Mouse (Mus musculus) heart, embryonic 11.5 days (tissue): Measurements from ENCODE around the gene Trafd1. TPM values are rescaled to one million over a fixed set of nuclear protein-coding genes. Genes with fewer than 3 reads are reported as not detected.
A peak's percentile ranks its signal among the peaks of the same experiment; 100 is the strongest.
"Not testable (repeated sequence)": the region's sequence is repeated elsewhere in the genome, so short reads cannot be mapped to it uniquely, and the experiment has no call there.

Experiments used
- ATAC-seq: fragments of 200-750 bp; cut with Nextera tagmentation; replicated peaks from 2 replicates; pipeline ENCODE4 v1.8.0; 2017; ENCODE audit warnings: moderate library complexity; ENCODE audit not compliant: insufficient number of reproducible peaks, low FRiP score, low TSS enrichment
- H3K27ac ChIP-seq: fragments of 300-500 bp; sonication (generic); 2 replicates; pipeline ENCODE4 v1.5.1; 2014; ENCODE audit warnings: mild to moderate bottlenecking, low read depth, low read length
- H3K27me3 ChIP-seq: fragments of 300-500 bp; sonication (generic); 2 replicates; pipeline ENCODE4 v1.6.1; 2014; ENCODE audit warnings: mild to moderate bottlenecking, low read length, mixed read lengths; ENCODE audit not compliant: control insufficient read depth, insufficient read depth
- H3K36me3 ChIP-seq: fragments of 300-500 bp; sonication (generic); 2 replicates; pipeline ENCODE4 v1.6.1; 2014; ENCODE audit warnings: mild to moderate bottlenecking, low read length, moderate library complexity, mixed read lengths; ENCODE audit not compliant: control insufficient read depth, insufficient read depth
- H3K4me1 ChIP-seq: fragments of 300-500 bp; sonication (generic); 2 replicates; pipeline ENCODE4 v1.6.1; 2014; ENCODE audit warnings: low read length; ENCODE audit not compliant: control insufficient read depth, insufficient read depth
- H3K4me2 ChIP-seq: fragments of 300-500 bp; sonication (generic); 2 replicates; pipeline ENCODE4 v1.6.1; 2014; ENCODE audit warnings: mild to moderate bottlenecking, moderate library complexity
- H3K4me3 ChIP-seq: fragments of 300-500 bp; sonication (generic); 2 replicates; pipeline ENCODE4 v1.5.1; 2014; ENCODE audit warnings: low read depth, low read length
- H3K9ac ChIP-seq: fragments of 300-500 bp; sonication (generic); 2 replicates; pipeline ENCODE4 v1.6.1; 2014; ENCODE audit warnings: mild to moderate bottlenecking, low read depth, low read length, moderate library complexity
- H3K9me3 ChIP-seq: fragments of 300-500 bp; sonication (generic); replicated peaks from 2 replicates; pipeline ENCODE4 v1.6.1; 2016; ENCODE audit warnings: low read length; ENCODE audit not compliant: control insufficient read depth
- WGBS: fragments of 180-500 bp; shearing (Covaris S2); extraction: QIAGEN DNeasy Blood & Tissue Kit; methylation state at CpG from one replicate; pipeline ENCODE4 v1.1.7; 2014; ENCODE audit not compliant: insufficient replicate concordance; 5-methylcytosine and 5-hydroxymethylcytosine counted together
- polyA plus RNA-seq: library from polyadenylated mRNA; unstranded; fragments of >200 nt; fragmentation: Nextera tagmentation; extraction: Ambion mirVana; gene quantifications from 2 replicates; pipeline ENCODE4 v1.2.1, GENCODE M21; 2014

The Trafd1 gene
- polyA plus RNA-seq, 1 experiment from 2014 or later: 60.6 TPM

- peak overlapping the region; percentile 23; the same call in 1 of the 2 replicates for H3K27ac ChIP-seq
- H3K4me1 ChIP-seq, ATAC-seq: not testable (repeated sequence)
Measured at GRCm38 (mm10) chr5:121330154-121330816, 55.1 kb downstream of the Trafd1 start.

GRCm38 (mm10) chr5:121329333-121330058, 55.9 kb downstream of the Trafd1 start:
- Histone ChIP-seq H3K4me2 (peak overlapping the region; percentile 50), H3K4me3 (peak overlapping the region; percentile 20), H3K27ac (peak overlapping the region; percentile 54), H3K36me3 (peaks cover 29% of the 10 kb centered on the region), H3K27me3 (no peaks in the 10 kb centered on the region), H3K9ac (peak overlapping the region; percentile 49; the same call in 1 of the 2 replicates), H3K9me3 (no peaks in the 10 kb centered on the region), H3K4me1 (no peaks in the 10 kb centered on the region)
- no peak for ATAC-seq
- WGBS: 77% methylated on average over 11 of the region's 11 CpGs

More at GRCm38 (mm10) chr5:121330154-121330816, 55.1 kb downstream of the Trafd1 start:
- Histone ChIP-seq H3K4me2 (peak overlapping the region; percentile 50; the same call in 1 of the 2 replicates), H3K36me3 (peaks cover 29% of the 10 kb centered on the region), H3K4me3 (peak overlapping the region; percentile 20)
- not testable (repeated sequence) for H3K9ac ChIP-seq, H3K27me3 ChIP-seq, H3K9me3 ChIP-seq
- WGBS: 66% methylated on average over 6 of the region's 19 CpGs

GRCm38 (mm10) chr5:121326079-121326805, 59.2 kb downstream of the Trafd1 start:
- Histone ChIP-seq H3K36me3 (peaks cover 35% of the 10 kb centered on the region), H3K27me3 (no peaks in the 10 kb centered on the region), H3K9ac (no peak overlapping the region), H3K4me1 (no peaks in the 10 kb centered on the region), H3K9me3 (no peaks in the 10 kb centered on the region), H3K27ac (no peak overlapping the region), H3K4me2 (no peak overlapping the region), H3K4me3 (no peak overlapping the region)
- 90% methylated on average over 14 of the region's 14 CpGs for WGBS
- no peak for ATAC-seq

Other genes starting within 250 kb of the Trafd1 start
- gene Ptpn11, start 194.2 kb downstream of the Trafd1 start, polyA plus RNA-seq: 23.7 and 33.8 TPM in 2 replicates
- 498 and 592 TPM in 2 replicates for gene Rpl6, start 181.2 kb downstream of the Trafd1 start, polyA plus RNA-seq
- 5.3 and 7.3 TPM in 2 replicates for gene Hectd4, start 165.4 kb downstream of the Trafd1 start, polyA plus RNA-seq
- 37.2 and 43.8 TPM in 2 replicates for gene Naa25, start 12.3 kb upstream of the Trafd1 start, polyA plus RNA-seq
- 3.5 and 4.0 TPM in 2 replicates for gene Tmem116, start 66.3 kb upstream of the Trafd1 start, polyA plus RNA-seq
- 137 and 153 TPM in 2 replicates for gene Erp29, start 66.9 kb upstream of the Trafd1 start, polyA plus RNA-seq
- 0.29 and 0.45 TPM in 2 replicates for gene Adam1b, start 117.8 kb upstream of the Trafd1 start, polyA plus RNA-seq
- 1.0 and 1.3 TPM in 2 replicates for gene Adam1a, start 159.8 kb upstream of the Trafd1 start, polyA plus RNA-seq
- gene Gm42878, start 159.8 kb upstream of the Trafd1 start, polyA plus RNA-seq: not detected in 2 replicates
- gene Mapkapk5, start 160.3 kb upstream of the Trafd1 start, polyA plus RNA-seq: 43.6 and 45.7 TPM in 2 replicates
- gene Aldh2, start 208.2 kb upstream of the Trafd1 start, polyA plus RNA-seq: 24.6 and 39.3 TPM in 2 replicates
- 5.4 and 5.7 TPM in 2 replicates for gene Acad12, start 233.3 kb upstream of the Trafd1 start, polyA plus RNA-seq